Mouse (Mus musculus): ENCODE results near the gene Loxl1. TPM values are rescaled to one million over a fixed set of nuclear protein-coding genes. Genes with fewer than 3 reads are reported as not detected.
A peak's percentile ranks its signal among the peaks of the same experiment; 100 is the strongest.

Loxl1 gene
- polyA plus RNA-seq, 1 experiment from 2014 or later, result 9.2 TPM

- Histone ChIP-seq H3K27ac (ENCODE audit: low read depth, low read length) (no peak overlapping the region), H3K4me2 (ENCODE audit: low read length) (no peak overlapping the region), H3K4me1 (ENCODE audit: control insufficient read depth, insufficient read depth, low read length) (peaks cover 26% of the 10 kb centered on the region), H3K9ac (ENCODE audit: low read length) (no peak overlapping the region), H3K36me3 (ENCODE audit: control insufficient read depth, insufficient read depth, low read length) (no peaks in the 10 kb centered on the region), H3K9me3 (replicated peaks; ENCODE audit: control insufficient read depth, low read length) (no peaks in the 10 kb centered on the region), H3K4me3 (ENCODE audit: low read depth, low read length) (no peak overlapping the region), H3K27me3 (replicated peaks; ENCODE audit: control insufficient read depth, insufficient read depth, low read length) (peaks cover 17% of the 10 kb centered on the region)
- DNase-seq (ENCODE audit: low spot score) (no peak), ATAC-seq (no peak)
- WGBS, result 71% methylated on average over 7 of the region's 7 CpGs
Measured at GRCm38 (mm10) chr9:58316784-58317183, 3.8 kb upstream of the Loxl1 start.

GRCm38 (mm10) chr9:58315850-58316249, 2.9 kb upstream of the Loxl1 start:
- 89% methylated on average over 2 of the region's 2 CpGs for WGBS
- no peaks in the 10 kb centered on the region for H3K36me3 ChIP-seq (ENCODE audit: control insufficient read depth, insufficient read depth, low read length)
- H3K4me3 ChIP-seq (ENCODE audit: low read depth, low read length), result no peak overlapping the region
- DNase-seq (ENCODE audit: low spot score) (no peak), ATAC-seq (no peak)
- no peak overlapping the region for H3K9ac ChIP-seq (ENCODE audit: low read length)
- peaks cover 24% of the 10 kb centered on the region for H3K27me3 ChIP-seq (replicated peaks; ENCODE audit: control insufficient read depth, insufficient read depth, low read length)
- H3K27ac ChIP-seq (ENCODE audit: low read depth, low read length), result peak overlapping the region; percentile 81
- H3K4me2 ChIP-seq (ENCODE audit: low read length), result no peak overlapping the region
- H3K9me3 ChIP-seq (replicated peaks; ENCODE audit: control insufficient read depth, low read length), result no peaks in the 10 kb centered on the region
- H3K4me1 ChIP-seq (ENCODE audit: control insufficient read depth, insufficient read depth, low read length), result peaks cover 26% of the 10 kb centered on the region

DNA sequence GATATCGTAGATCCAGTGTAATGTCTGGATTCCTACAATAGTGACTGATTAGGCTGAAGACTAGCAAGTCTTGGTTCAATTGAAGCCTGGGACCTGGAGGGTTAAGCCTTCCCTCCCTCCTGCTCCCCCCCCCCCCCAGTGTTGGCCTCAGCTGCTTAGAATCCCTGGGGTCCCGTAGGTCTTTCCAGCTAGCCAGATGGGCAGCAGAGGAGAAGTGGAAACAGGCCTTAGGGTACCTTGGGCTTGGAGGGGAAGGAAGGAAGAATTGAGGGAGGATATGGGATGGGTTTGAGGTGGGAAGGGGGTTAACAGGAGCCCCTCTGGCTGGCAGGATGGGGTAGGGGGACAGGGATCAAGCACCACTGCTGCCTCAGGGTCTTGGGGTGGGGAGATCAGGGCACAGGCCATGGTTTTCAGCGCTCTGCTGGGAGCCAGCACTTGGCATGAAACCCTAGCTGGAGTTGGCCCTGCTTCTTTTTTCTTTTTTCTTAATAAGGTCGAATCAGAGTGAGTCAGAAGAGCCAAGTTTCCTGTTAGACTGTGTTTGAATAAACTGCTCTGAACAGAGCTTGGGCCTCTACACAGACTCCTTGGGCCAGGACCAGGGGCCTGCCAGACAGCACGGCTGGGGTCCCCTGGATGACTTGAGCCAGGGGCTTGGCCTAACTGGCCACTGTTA, 1.8 kb upstream of the Loxl1 start:
- WGBS, result 36% methylated on average over 5 of the region's 5 CpGs
- no peaks in the 10 kb centered on the region for H3K9me3 ChIP-seq (replicated peaks; ENCODE audit: control insufficient read depth, low read length)
- H3K27ac ChIP-seq (ENCODE audit: low read depth, low read length), result peak overlapping the region; percentile 81
- no peak overlapping the region for H3K9ac ChIP-seq (ENCODE audit: low read length)
- ATAC-seq (peak; percentile 31; the same call in 1 of the 2 replicates), DNase-seq (ENCODE audit: low spot score) (peak; percentile 69)
- peaks cover 31% of the 10 kb centered on the region for H3K4me1 ChIP-seq (ENCODE audit: control insufficient read depth, insufficient read depth, low read length)
- 0 out of 2 replicates have a peak overlapping the region, but pooled peaks have one; percentile 12 for H3K4me2 ChIP-seq (ENCODE audit: low read length)
- no peak overlapping the region for H3K4me3 ChIP-seq (ENCODE audit: low read depth, low read length)
- H3K36me3 ChIP-seq (ENCODE audit: control insufficient read depth, insufficient read depth, low read length), result no peaks in the 10 kb centered on the region
- peaks cover 24% of the 10 kb centered on the region for H3K27me3 ChIP-seq (replicated peaks; ENCODE audit: control insufficient read depth, insufficient read depth, low read length)

DNA sequence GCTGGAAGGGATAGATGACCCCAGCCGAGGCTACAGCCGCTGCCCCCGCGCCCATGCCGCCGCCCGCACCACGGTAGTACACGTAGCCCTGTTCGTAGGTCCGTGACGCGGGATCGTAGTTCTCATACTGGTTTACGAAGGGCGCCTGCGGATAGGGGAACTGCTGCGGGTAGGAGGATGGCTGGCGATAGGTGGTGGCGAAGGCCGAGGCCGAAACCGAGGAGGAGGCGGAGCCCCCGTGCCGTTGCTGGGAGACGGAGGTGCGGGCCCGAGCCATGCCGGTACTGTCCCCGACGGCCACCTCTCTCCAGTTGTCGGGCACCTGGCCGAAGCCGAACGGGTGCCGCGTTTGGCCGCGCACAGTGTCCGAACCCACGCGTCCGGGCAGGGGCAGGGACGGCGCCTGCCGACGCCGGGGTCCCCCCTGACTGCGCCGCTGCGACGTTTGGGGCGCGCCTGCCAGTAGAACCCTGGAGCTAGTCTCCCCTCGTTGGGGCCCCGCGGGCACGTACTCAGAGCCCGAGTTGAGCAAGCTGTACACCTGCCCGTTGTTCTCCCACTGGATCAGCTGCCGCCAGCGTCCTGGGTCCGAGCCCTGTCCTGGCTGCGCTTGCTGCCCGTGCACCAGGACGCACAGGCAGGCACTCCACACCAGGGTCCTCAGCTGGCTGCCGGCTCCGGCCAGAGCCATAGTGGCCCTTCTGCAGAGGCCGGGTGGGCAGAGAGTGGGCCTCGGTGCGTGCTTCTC, 616 bp downstream of the Loxl1 start:
- Histone ChIP-seq H3K27ac (ENCODE audit: low read depth, low read length) (peak overlapping the region; percentile 52; the same call in 1 of the 2 replicates), H3K4me2 (ENCODE audit: low read length) (peak overlapping the region; percentile 58), H3K4me1 (ENCODE audit: control insufficient read depth, insufficient read depth, low read length) (peaks cover 40% of the 10 kb centered on the region), H3K27me3 (replicated peaks; ENCODE audit: control insufficient read depth, insufficient read depth, low read length) (peaks cover 24% of the 10 kb centered on the region), H3K4me3 (ENCODE audit: low read depth, low read length) (peak overlapping the region; percentile 35), H3K9ac (ENCODE audit: low read length) (peak overlapping the region; percentile 58), H3K9me3 (replicated peaks; ENCODE audit: control insufficient read depth, low read length) (no peaks in the 10 kb centered on the region), H3K36me3 (ENCODE audit: control insufficient read depth, insufficient read depth, low read length) (no peaks in the 10 kb centered on the region)
- peak; percentile 35 for DNase-seq (ENCODE audit: low spot score)
- peak; percentile 28 for ATAC-seq
- 1% methylated on average over 72 of the region's 72 CpGs for WGBS

GRCm38 (mm10) chr9:58311191-58311910, 1.6 kb downstream of the Loxl1 start:
- 57% methylated on average over 33 of the region's 33 CpGs for WGBS
- H3K36me3 ChIP-seq (ENCODE audit: control insufficient read depth, insufficient read depth, low read length), result no peaks in the 10 kb centered on the region
- DNase-seq (ENCODE audit: low spot score), result no peak
- H3K9me3 ChIP-seq (replicated peaks; ENCODE audit: control insufficient read depth, low read length), result no peaks in the 10 kb centered on the region
- ATAC-seq, result no peak
- H3K4me1 ChIP-seq (ENCODE audit: control insufficient read depth, insufficient read depth, low read length), result peaks cover 38% of the 10 kb centered on the region
- H3K9ac ChIP-seq (ENCODE audit: low read length), result peak overlapping the region; percentile 58
- no peak overlapping the region for H3K27ac ChIP-seq (ENCODE audit: low read depth, low read length)
- H3K4me2 ChIP-seq (ENCODE audit: low read length), result peak overlapping the region; percentile 58
- peaks cover 24% of the 10 kb centered on the region for H3K27me3 ChIP-seq (replicated peaks; ENCODE audit: control insufficient read depth, insufficient read depth, low read length)
- H3K4me3 ChIP-seq (ENCODE audit: low read depth, low read length), result peak overlapping the region; percentile 35

GRCm38 (mm10) chr9:58310043-58310660, 2.8 kb downstream of the Loxl1 start:
- Histone ChIP-seq H3K36me3 (ENCODE audit: control insufficient read depth, insufficient read depth, low read length) (no peaks in the 10 kb centered on the region), H3K9me3 (replicated peaks; ENCODE audit: control insufficient read depth, low read length) (no peaks in the 10 kb centered on the region), H3K4me3 (ENCODE audit: low read depth, low read length) (no peak overlapping the region), H3K4me2 (ENCODE audit: low read length) (0 out of 2 replicates have a peak overlapping the region, but pooled peaks have one; percentile 7), H3K27me3 (replicated peaks; ENCODE audit: control insufficient read depth, insufficient read depth, low read length) (peaks cover 24% of the 10 kb centered on the region), H3K9ac (ENCODE audit: low read length) (no peak overlapping the region), H3K4me1 (ENCODE audit: control insufficient read depth, insufficient read depth, low read length) (peaks cover 31% of the 10 kb centered on the region), H3K27ac (ENCODE audit: low read depth, low read length) (no peak overlapping the region)
- WGBS, result 72% methylated on average over 14 of the region's 14 CpGs
- no peak for ATAC-seq
- peak; percentile 40 for DNase-seq (ENCODE audit: low spot score)

DNA sequence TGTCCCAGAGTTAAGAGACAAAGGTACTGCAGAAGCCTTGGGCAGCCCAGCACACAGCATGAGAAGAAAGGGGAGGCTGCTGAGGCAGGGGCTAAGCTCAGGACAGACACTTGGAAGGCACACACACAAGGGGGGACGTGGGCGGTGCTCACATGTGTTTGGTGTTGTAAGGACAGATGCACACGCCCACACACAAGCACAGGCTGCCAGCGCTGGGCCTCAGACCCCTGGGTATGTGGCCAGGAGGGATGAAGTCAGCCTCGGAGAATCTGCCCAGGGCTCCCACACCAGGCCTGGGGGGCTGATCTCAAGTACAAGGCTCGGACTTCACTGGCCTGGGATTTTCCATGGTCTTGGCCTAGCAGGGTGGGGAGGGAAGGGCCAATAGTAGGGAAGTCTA, 4.6 kb downstream of the Loxl1 start:
- Histone ChIP-seq H3K27me3 (replicated peaks; ENCODE audit: control insufficient read depth, insufficient read depth, low read length) (peaks cover 22% of the 10 kb centered on the region), H3K4me1 (ENCODE audit: control insufficient read depth, insufficient read depth, low read length) (peaks cover 25% of the 10 kb centered on the region), H3K27ac (ENCODE audit: low read depth, low read length) (peak overlapping the region; percentile 14; the same call in 1 of the 2 replicates), H3K4me2 (ENCODE audit: low read length) (no peak overlapping the region), H3K36me3 (ENCODE audit: control insufficient read depth, insufficient read depth, low read length) (no peaks in the 10 kb centered on the region), H3K9me3 (replicated peaks; ENCODE audit: control insufficient read depth, low read length) (no peaks in the 10 kb centered on the region), H3K4me3 (ENCODE audit: low read depth, low read length) (no peak overlapping the region), H3K9ac (ENCODE audit: low read length) (no peak overlapping the region)
- 33% methylated on average over 6 of the region's 6 CpGs for WGBS
- no peak for DNase-seq (ENCODE audit: low spot score)
- no peak; the same call in 1 of the 2 replicates for ATAC-seq

DNA sequence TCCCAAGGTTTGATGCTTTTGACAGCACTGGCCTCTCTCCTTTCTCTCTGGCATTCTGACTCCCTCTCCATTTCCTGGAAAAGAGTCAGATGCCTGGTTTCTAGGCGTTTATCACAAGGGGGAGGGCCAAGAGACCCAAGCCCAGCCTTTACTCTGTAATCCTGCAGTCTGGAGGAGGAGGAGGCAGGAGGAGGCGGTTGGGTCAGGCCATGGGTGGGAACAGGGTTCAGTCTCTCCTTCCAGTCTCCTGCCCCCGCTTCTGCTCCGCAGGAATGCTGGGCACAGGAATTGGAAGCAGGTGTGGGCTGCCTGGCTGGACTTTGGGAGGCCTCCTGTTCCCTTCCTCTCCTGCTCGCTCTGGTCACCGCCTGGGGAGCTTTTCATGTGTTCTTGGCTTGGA, 7.3 kb downstream of the Loxl1 start:
- no peak overlapping the region for H3K9ac ChIP-seq (ENCODE audit: low read length)
- no peaks in the 10 kb centered on the region for H3K36me3 ChIP-seq (ENCODE audit: control insufficient read depth, insufficient read depth, low read length)
- H3K4me1 ChIP-seq (ENCODE audit: control insufficient read depth, insufficient read depth, low read length), result peaks cover 14% of the 10 kb centered on the region
- no peak overlapping the region for H3K27ac ChIP-seq (ENCODE audit: low read depth, low read length)
- H3K9me3 ChIP-seq (replicated peaks; ENCODE audit: control insufficient read depth, low read length), result no peaks in the 10 kb centered on the region
- H3K27me3 ChIP-seq (replicated peaks; ENCODE audit: control insufficient read depth, insufficient read depth, low read length), result no peaks in the 10 kb centered on the region; the same call in 1 of the 2 replicates
- no peak overlapping the region for H3K4me3 ChIP-seq (ENCODE audit: low read depth, low read length)
- ATAC-seq (no peak), DNase-seq (ENCODE audit: low spot score) (no peak)
- WGBS, result 27% methylated on average over 6 of the region's 6 CpGs
- no peak overlapping the region for H3K4me2 ChIP-seq (ENCODE audit: low read length)

Measured in forebrain, embryonic 14.5 days (tissue).